Mouse (Mus musculus) gastrocnemius, adult 18-20 months (tissue): ENCODE results near the gene Hba-x. TPM values are rescaled to one million over a fixed set of nuclear protein-coding genes. Genes with fewer than 3 reads are reported as not detected.

Experiments used
- DNase-seq: peaks from one replicate; pipeline ENCODE4 v3.0.0; 2021; ENCODE audit warnings: low spot score
- long read RNA-seq, 2 experiments: library from polyadenylated mRNA; stranded (forward); transcript quantifications; one replicate each; pipeline ENCODE4 v2.0.0; 2021
- total RNA-seq, 2 experiments: library from RNA; stranded (reverse); gene quantifications; 2 replicates each; pipeline ENCODE4 v1.2.3; 2021

The Hba-x gene
- total RNA-seq: not detected
- long read RNA-seq, experiment 1: 0 reads
- long read RNA-seq, experiment 2: 0 reads

- no peak for DNase-seq
Observed at GRCm38 (mm10) chr11:32276347-32276746, at the start of gene Hba-x. TSS of gene Hba-x (plus strand) at chr11:32276400.

- no peak for DNase-seq
Observed at GRCm38 (mm10) chr11:32227041-32227440, 49.2 kb upstream of the Hba-x start.

- DNase-seq: no peak
Observed at GRCm38 (mm10) chr11:32227555-32227954, 48.6 kb upstream of the Hba-x start.

GRCm38 (mm10) chr11:32228292-32228845 lies 47.8 kb upstream of the Hba-x start:
- DNase-seq: no peak

GRCm38 (mm10) chr11:32230220-32230619 lies 46.0 kb upstream of the Hba-x start:
- no peak for DNase-seq

- no peak for DNase-seq
Observed at GRCm38 (mm10) chr11:32231125-32231524, 45.1 kb upstream of the Hba-x start.

- no peak for DNase-seq
Observed at GRCm38 (mm10) chr11:32232848-32233247, 43.4 kb upstream of the Hba-x start.

- no peak for DNase-seq
Observed at GRCm38 (mm10) chr11:32233895-32234294, 42.3 kb upstream of the Hba-x start.

- no peak for DNase-seq
Observed at GRCm38 (mm10) chr11:32234816-32235485, 41.2 kb upstream of the Hba-x start.

- DNase-seq: peak; percentile 67
Observed at GRCm38 (mm10) chr11:32235646-32236045, 40.6 kb upstream of the Hba-x start.

GRCm38 (mm10) chr11:32236132-32236531 lies 40.1 kb upstream of the Hba-x start:
- no peak for DNase-seq

- DNase-seq: peak; percentile 48
Observed at GRCm38 (mm10) chr11:32236712-32237410, 39.3 kb upstream of the Hba-x start.

GRCm38 (mm10) chr11:32237411-32237795 lies 38.8 kb upstream of the Hba-x start:
- no peak for DNase-seq

- peak; percentile 67 for DNase-seq
Observed at GRCm38 (mm10) chr11:32238093-32238860, 37.9 kb upstream of the Hba-x start.

GRCm38 (mm10) chr11:32241391-32241790 lies 34.8 kb upstream of the Hba-x start:
- DNase-seq: no peak

GRCm38 (mm10) chr11:32242209-32242608 lies 34.0 kb upstream of the Hba-x start:
- no peak for DNase-seq

GRCm38 (mm10) chr11:32243205-32243955 lies 32.8 kb upstream of the Hba-x start:
- DNase-seq: no peak

- DNase-seq: peak; percentile 56
Observed at GRCm38 (mm10) chr11:32244064-32244463, 32.1 kb upstream of the Hba-x start.

GRCm38 (mm10) chr11:32244617-32245016 lies 31.6 kb upstream of the Hba-x start:
- no peak for DNase-seq

- no peak for DNase-seq
Observed at GRCm38 (mm10) chr11:32245614-32246013, 30.6 kb upstream of the Hba-x start.

GRCm38 (mm10) chr11:32247068-32247467 lies 29.1 kb upstream of the Hba-x start:
- DNase-seq: no peak
